Mouse (Mus musculus) cerebellum, adult 18-20 months (tissue): ENCODE measurements around the gene Klc4.
A peak's percentile ranks its signal among the peaks of the same experiment; 100 is the strongest.

Experiments used
- DNase-seq, 2 experiments: peaks; one replicate each; pipeline ENCODE4 v3.0.0; 2021

Klc4 gene

GRCm38 (mm10) chr17:46645561-46646321, at the start of gene Klc4, which contains the start of gene Mrpl2:
TSS of gene Klc4 (minus strand) at chr17:46646022.
TSS of gene Mrpl2 (plus strand) at chr17:46646229.
- DNase-seq, result peak; percentile 97 to 99

- DNase-seq, result no peak
These were observed 48.8 kb upstream of the Klc4 start for GRCm38 (mm10) chr17:46694517-46695063.

- no peak for DNase-seq
These were observed 45.6 kb upstream of the Klc4 start for GRCm38 (mm10) chr17:46691390-46691789.

GRCm38 (mm10) chr17:46690665-46691064, 44.8 kb upstream of the Klc4 start:
- no peak for DNase-seq

- DNase-seq, result no peak
These were observed 40.1 kb upstream of the Klc4 start for GRCm38 (mm10) chr17:46685913-46686312.

- DNase-seq, result no peak
These were observed 37.0 kb upstream of the Klc4 start for GRCm38 (mm10) chr17:46682654-46683389.

- DNase-seq, result no peak
These were observed 35.8 kb upstream of the Klc4 start for GRCm38 (mm10) chr17:46681466-46682118.

GRCm38 (mm10) chr17:46680760-46681373, 35.0 kb upstream of the Klc4 start, which contains the start of gene Klhdc3:
TSS of gene Klhdc3 (minus strand) at chr17:46680914.
- DNase-seq, result peak; percentile 97 to 98

- peak; percentile 44 to 58 for DNase-seq
These were observed 34.3 kb upstream of the Klc4 start for GRCm38 (mm10) chr17:46679843-46680759.

- no peak for DNase-seq
These were observed 33.1 kb upstream of the Klc4 start for GRCm38 (mm10) chr17:46678911-46679310.

GRCm38 (mm10) chr17:46678416-46678815, 32.6 kb upstream of the Klc4 start, which contains the start of gene Mea1:
TSS of gene Mea1 (plus strand) at chr17:46678793.
- DNase-seq, result no peak

- peak in 1 of 2 experiments; percentile 24 for DNase-seq
These were observed 28.9 kb upstream of the Klc4 start for GRCm38 (mm10) chr17:46674530-46675283.

- peak; percentile 85 to 92 for DNase-seq
These were observed 28.2 kb upstream of the Klc4 start, which contains the start of gene Rrp36 for GRCm38 (mm10) chr17:46673850-46674529. TSS of gene Rrp36 (minus strand) at chr17:46674352.

- DNase-seq, result no peak
These were observed 24.1 kb upstream of the Klc4 start for GRCm38 (mm10) chr17:46669911-46670310.

GRCm38 (mm10) chr17:46667712-46668111, 21.9 kb upstream of the Klc4 start:
- no peak for DNase-seq

- DNase-seq, result peak; percentile 69 to 79
These were observed 16.9 kb upstream of the Klc4 start for GRCm38 (mm10) chr17:46662730-46663129.

- peak; percentile 69 to 74 for DNase-seq
These were observed 16.2 kb upstream of the Klc4 start for GRCm38 (mm10) chr17:46661981-46662380.

GRCm38 (mm10) chr17:46661351-46661750, 15.5 kb upstream of the Klc4 start:
- peak; percentile 71 to 75 for DNase-seq

GRCm38 (mm10) chr17:46656054-46656453, 10.2 kb upstream of the Klc4 start:
- no peak for DNase-seq
